Mouse (Mus musculus) liver, adult 2 months (tissue): ENCODE results near the gene Snd1.

ENCODE experiments used
- CTCF ChIP-seq: fragments of 200-500 bp; IDR thresholded peaks from 2 replicates; pipeline ENCODE4 v1.5.1; 2011; ENCODE audit warnings: low read depth, low read length, control low read depth
- POLR2A ChIP-seq: fragments of 200-500 bp; IDR thresholded peaks from 2 replicates; pipeline ENCODE4 v1.6.1; 2011; ENCODE audit warnings: low read length, control low read depth; ENCODE audit not compliant: insufficient read depth; ENCODE audit errors: extremely low read depth

DNA sequence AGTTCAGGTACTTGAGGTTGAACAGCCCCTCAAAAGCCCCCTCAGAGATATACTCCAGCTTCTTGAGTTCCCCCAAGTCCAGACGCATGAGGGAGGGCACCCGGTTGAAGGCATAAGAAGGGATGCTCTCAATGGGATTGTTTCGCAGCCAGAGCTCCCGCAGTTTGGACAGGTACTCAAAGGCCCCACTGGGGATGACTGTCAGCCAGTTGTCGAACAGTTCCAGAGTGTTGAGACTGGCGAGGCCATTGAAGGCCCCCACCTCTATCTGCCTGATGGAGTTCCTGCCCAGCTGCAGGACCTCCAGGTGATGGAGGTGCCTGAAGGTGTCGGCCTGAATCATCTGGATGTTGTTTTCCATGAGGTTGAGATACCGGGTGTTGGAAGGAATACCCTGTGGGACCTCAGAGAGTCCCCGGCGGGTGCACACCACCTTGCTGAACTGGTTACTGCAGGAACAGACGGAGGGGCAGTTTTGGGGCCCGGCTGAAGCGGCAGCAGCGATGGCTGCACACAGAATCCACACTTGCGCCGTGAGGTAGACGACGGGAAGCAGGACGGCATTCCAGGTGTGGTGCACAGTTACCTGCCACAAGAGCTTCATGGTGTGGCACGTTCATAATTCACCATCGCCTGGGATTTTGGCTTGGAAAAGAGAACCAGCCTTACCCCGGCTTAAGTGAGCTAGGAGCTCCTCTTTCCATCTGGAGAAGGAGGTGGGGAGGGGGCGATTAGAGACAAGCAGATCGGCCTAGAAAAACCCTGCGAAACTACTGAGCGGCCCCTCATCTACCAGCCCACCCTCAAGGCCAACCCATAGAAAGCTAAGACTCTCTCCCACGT is 356.3 kb downstream of the Snd1 start, which contains the start of gene Lrrc4:
- no peak for TF ChIP-seq POLR2A
- no peak for TF ChIP-seq CTCF
